Mouse (Mus musculus) layer of hippocampus, adult 8-10 months (tissue): ENCODE measurements around the gene Fbl. TPM values are rescaled to one million over a fixed set of nuclear protein-coding genes. Genes with fewer than 3 reads are reported as not detected.
A peak's percentile ranks its signal among the peaks of the same experiment; 100 is the strongest.
"Not testable (repeated sequence)": the region's sequence is repeated elsewhere in the genome, so short reads cannot be mapped to it uniquely, and the experiment has no call there.

Experiments
- DNase-seq, 2 experiments: peaks; one replicate each; pipeline ENCODE4 v3.0.0; 2022; ENCODE audit warnings: low spot score in 2 of 2
- total RNA-seq, 4 experiments: library from RNA; stranded (reverse); gene quantifications; 2 replicates each; pipeline ENCODE4 v1.2.4; 2022

Gene Fbl
- total RNA-seq, 4 experiments from 2014 or later = 44.6 to 56.7 (median 54.5) TPM

GRCm38 (mm10) chr7:28191903-28192302, 22.4 kb downstream of the Fbl start:
- no peak for DNase-seq

GRCm38 (mm10) chr7:28195414-28196098, 26.0 kb downstream of the Fbl start:
- no peak for DNase-seq

DNA sequence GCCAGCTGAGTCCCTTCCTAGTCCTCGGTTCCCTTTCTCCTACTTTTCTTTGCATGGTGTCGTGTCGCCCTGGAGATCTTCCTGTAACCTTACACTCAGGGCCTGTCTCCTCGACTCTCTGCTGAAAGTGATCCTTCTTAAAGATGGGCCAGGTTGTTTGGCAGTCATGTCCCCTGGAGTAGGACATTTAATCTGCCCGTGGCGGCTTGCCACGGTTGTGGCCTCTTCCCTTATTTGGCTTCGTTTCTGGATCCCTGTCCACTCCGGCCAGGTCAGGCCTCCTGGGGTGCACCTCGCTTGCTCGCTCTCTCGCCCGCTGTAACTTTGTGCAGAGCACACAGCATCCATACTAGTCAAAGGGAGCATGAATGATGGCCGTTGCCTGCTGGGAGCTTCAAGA, 27.0 kb downstream of the Fbl start:
- no peak for DNase-seq

GRCm38 (mm10) chr7:28199054-28199453, 29.5 kb downstream of the Fbl start:
- no peak for DNase-seq

DNA sequence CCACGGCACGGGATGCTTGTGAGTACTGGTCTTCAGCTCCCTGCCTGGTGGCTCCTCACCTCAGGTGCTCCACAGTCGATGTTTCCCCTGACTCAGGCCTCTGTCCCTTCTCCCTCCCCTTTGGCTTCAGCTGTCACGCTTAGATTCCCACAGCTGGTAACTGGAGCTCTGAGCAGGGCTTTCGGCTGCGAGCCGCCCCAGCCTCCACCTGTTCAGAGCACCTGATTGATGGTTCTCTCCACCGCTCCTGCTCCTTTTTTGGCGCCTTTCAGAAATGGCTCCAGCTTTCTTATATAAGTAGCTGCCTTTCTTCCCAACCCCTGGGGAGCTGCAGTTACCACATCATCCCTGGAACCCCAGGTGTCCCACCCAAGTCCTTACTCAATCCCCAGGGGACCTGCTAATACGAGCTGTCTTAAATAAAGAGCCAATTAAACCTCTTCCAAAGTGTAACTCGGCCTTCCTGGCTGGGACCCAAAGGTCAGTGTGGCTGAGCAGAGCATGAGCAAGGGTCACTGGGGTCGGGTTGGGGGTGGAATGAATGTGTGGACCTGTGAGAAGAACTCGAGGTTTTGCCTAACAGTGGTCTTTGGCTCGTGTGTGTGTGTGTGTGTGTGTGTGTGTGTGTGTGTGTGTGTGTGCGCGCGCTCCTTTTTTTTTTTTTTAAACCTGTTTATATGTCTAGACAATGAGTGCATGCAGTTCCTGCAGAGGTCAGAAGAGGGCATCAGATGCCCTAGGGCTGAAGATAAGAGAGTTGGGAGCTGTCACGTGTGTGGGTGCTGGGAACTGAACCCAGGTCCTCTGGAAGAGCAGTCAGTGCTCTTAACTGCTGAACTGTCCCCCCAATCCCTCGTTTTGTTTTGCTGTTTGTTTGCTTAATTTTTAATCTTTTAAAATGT, 33.9 kb downstream of the Fbl start:
- DNase-seq = no peak

DNA sequence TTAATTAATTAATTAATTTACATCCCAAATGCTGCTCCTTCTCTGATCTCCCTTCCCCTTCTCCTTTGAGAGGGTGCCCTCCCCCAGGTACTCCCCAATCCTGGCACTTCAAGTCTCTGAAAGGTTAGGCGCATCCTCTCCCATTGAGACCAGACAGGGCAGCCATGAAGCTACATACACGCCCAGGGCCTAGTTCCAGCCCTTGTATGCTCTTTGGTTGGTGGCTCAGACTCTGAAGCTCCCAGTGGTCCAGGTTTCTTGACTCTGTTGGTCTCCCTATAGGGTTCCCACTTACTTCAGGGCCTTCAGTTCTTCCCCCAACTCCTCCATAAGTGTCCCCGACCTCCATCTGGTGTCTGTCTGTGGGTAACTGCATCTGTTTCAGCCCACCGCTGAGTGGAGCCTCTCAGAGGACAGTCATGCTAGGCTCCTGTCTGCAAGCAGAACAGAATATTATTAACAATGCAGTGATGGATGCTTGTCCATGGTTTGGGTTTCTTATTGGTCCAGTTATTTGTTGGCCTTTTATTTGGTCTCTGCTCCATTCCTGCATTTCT, 36.6 kb downstream of the Fbl start:
- DNase-seq = no peak

- DNase-seq = no peak
These were observed 39.0 kb downstream of the Fbl start for GRCm38 (mm10) chr7:28208396-28208987.

GRCm38 (mm10) chr7:28208988-28209508, 39.5 kb downstream of the Fbl start:
- DNase-seq = peak; percentile 41 to 71

DNA sequence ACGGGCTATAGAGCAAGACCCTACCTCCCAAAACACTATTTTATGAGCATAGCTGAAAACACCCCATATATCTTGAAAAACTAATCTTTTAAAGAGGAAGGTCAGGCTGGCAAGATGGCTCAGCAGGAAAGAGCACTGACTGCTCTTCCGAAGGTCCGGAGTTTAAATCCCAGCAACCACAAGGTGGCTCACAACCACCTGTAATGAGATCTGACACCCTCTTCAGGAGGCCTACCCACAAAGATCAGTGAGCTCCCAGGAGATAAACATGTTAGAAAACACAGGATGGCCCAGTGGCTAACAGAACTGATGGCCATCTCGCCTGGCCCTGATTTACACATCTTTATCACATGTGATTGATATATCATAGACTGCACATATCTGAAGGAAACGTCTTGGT, 41.2 kb downstream of the Fbl start:
- no peak for DNase-seq

DNA sequence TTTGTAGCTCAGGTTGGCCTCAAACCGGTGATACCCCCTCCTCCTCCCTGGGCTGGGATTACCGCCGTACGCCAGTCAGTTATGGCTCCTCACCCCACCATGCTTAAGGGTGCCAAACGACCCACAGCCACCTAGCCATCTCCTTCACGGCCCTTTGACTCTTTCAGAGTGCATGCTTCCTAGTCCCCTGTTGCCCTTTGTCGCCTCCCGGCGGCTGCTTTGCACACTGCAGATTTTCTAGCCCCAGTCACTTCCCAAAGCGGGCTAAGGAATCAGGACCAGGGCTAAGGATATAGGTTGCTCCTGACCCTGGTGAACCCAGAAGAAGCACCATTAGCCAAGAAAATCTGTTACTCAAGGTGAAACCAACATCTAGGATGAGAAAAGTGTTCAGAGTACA, 44.6 kb downstream of the Fbl start:
- DNase-seq = peak in 1 of 2 experiments; percentile 40

DNA sequence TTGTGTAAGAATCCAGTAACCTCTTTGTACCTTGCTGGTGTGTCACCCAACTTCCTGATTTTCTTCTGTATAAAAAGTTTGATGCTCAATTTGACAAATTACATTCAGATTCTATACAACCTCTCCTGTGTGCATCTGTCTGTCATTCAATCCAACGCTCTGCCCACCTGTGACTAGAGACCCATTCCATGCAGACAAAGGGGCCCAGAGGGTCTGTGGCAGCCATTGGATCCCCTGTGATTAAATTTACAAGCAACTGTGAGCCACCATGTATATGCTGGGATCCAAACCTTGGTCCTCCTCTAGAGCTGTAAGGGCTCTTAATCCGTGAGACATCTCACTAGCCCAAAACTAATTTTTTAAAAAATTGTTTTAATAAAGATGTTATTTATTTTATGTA, 46.4 kb downstream of the Fbl start:
- DNase-seq = not testable (repeated sequence)

DNA sequence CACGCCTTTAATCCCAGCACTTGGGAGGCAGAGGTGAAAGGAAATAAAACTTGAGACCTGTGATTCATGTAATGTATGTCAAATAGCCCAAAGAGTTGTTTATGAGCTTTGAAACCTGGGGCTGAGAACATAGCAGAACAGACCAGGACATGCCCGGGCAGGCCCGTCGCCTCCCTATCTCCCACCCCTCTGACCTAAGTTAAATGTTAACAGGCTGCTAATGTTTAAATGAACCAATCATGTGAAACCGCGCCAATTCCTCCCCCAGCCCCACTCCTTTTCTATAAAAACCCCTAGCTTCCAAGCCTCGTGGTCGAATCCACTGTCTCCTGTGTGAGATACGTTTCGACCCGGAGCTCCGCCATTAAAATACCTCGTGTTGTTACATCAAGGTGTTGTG, 48.3 kb downstream of the Fbl start:
- not testable (repeated sequence) for DNase-seq

GRCm38 (mm10) chr7:28218951-28219740, 49.6 kb downstream of the Fbl start:
- DNase-seq = peak; percentile 49 to 57

- not testable (repeated sequence) for DNase-seq
These were observed 57.3 kb downstream of the Fbl start for GRCm38 (mm10) chr7:28226836-28227235.

- DNase-seq = not testable (repeated sequence)
These were observed 57.9 kb downstream of the Fbl start for GRCm38 (mm10) chr7:28227421-28227820.

Other genes with a start within 250 kb of the Fbl start
- 10 to 100 TPM; 17.8 to 20.6 (median 18.9) TPM for gene Zfp974, start 240.2 kb upstream of the Fbl start, total RNA-seq
- gene Zfp780b, start 190.5 kb upstream of the Fbl start, total RNA-seq = 10 to 100 TPM; 20.2 to 23.6 (median 21.4) TPM
- 1 to 10 TPM; 5.4 to 8.6 (median 6.5) TPM for gene Zfp850, start 155.6 kb upstream of the Fbl start, total RNA-seq
- 100 to 1,000 TPM; 130 to 135 (median 134) TPM for gene Psmc4, start 119.6 kb upstream of the Fbl start, total RNA-seq
- 1 to 10 TPM; 1.3 to 1.8 (median 1.7) TPM for gene Fcgbp, start 98.5 kb upstream of the Fbl start, total RNA-seq
- not detected for gene 9530053A07Rik, start 40.2 kb upstream of the Fbl start, total RNA-seq
- 10 to 100 TPM; 39.6 to 52.5 (median 46.4) TPM for gene Dyrk1b, start 9.8 kb downstream of the Fbl start, total RNA-seq
- 10 to 100 TPM; 48.7 to 58.6 (median 56.9) TPM for gene Eid2, start 98.2 kb downstream of the Fbl start, total RNA-seq
- gene Eid2b, start 108.0 kb downstream of the Fbl start, total RNA-seq = 10 to 100 TPM; 29.9 to 39.5 (median 31.7) TPM
- gene Selenov, start 121.5 kb downstream of the Fbl start, total RNA-seq = under 1 TPM in 2 of 4 experiments, not detected in 2; 0.70 to 0.98 TPM
- 1 to 10 TPM; 1.1 to 2.2 (median 1.7) TPM for gene Dll3, start 132.5 kb downstream of the Fbl start, total RNA-seq
- 10 to 100 TPM; 41.2 to 54.2 (median 46.0) TPM for gene Timm50, start 142.4 kb downstream of the Fbl start, total RNA-seq
- 100 to 1,000 TPM; 119 to 125 (median 122) TPM for gene Supt5, start 169.0 kb downstream of the Fbl start, total RNA-seq
- gene Rps16, start 180.9 kb downstream of the Fbl start, total RNA-seq = 100 to 1,000 TPM; 531 to 646 (median 582) TPM
- gene Plekhg2, start 202.9 kb downstream of the Fbl start, total RNA-seq = 1 to 10 TPM; 5.8 to 7.8 (median 6.5) TPM
- gene Zfp36, start 210.5 kb downstream of the Fbl start, total RNA-seq = 1 to 10 TPM; 1.8 to 7.9 (median 5.0) TPM
- gene Med29, start 223.0 kb downstream of the Fbl start, total RNA-seq = 10 to 100 TPM; 16.0 to 20.2 (median 17.1) TPM
- gene Paf1, start 223.2 kb downstream of the Fbl start, total RNA-seq = 10 to 100 TPM; 72.9 to 77.5 (median 75.4) TPM